Mouse (Mus musculus) cerebellum, adult (tissue): ENCODE measurements around the gene Tradd.

Source experiments
- ATAC-seq: cut with Nextera tagmentation; 2 replicates; pipeline ENCODE4 v1.9.2; 2017; ENCODE audit warnings: mild to moderate bottlenecking, moderate library complexity, mixed read lengths; ENCODE audit not compliant: insufficient number of reproducible peaks, low FRiP score, low TSS enrichment

Gene Tradd

GRCm38 (mm10) chr8:105264024-105264982 lies at the start of gene Tradd, which contains the start of gene Fbxl8:
TSS of gene Tradd (minus strand) at chr8:105264609.
TSS of gene Fbxl8 (plus strand) at chr8:105264648.
- ATAC-seq: no peak

GRCm38 (mm10) chr8:105313622-105314402 lies 49.4 kb upstream of the Tradd start:
- ATAC-seq: no peak

GRCm38 (mm10) chr8:105312891-105313481 lies 48.6 kb upstream of the Tradd start:
- no peak for ATAC-seq

GRCm38 (mm10) chr8:105311718-105312117 lies 47.3 kb upstream of the Tradd start:
- ATAC-seq: no peak

- no peak for ATAC-seq
These were observed 45.7 kb upstream of the Tradd start for GRCm38 (mm10) chr8:105310118-105310517.

GRCm38 (mm10) chr8:105309142-105309847 lies 44.9 kb upstream of the Tradd start:
- ATAC-seq: peak; percentile 74

- no peak for ATAC-seq
These were observed 44.0 kb upstream of the Tradd start for GRCm38 (mm10) chr8:105308428-105308827.

- ATAC-seq: no peak
These were observed 43.3 kb upstream of the Tradd start for GRCm38 (mm10) chr8:105307670-105308069.

- no peak for ATAC-seq
These were observed 41.8 kb upstream of the Tradd start for GRCm38 (mm10) chr8:105306146-105306691.

GRCm38 (mm10) chr8:105305211-105306145 lies 41.1 kb upstream of the Tradd start, which contains the start of gene Elmo3:
TSS of gene Elmo3 (plus strand) at chr8:105305601.
- peak; percentile 14; the same call in 1 of the 2 replicates for ATAC-seq

- ATAC-seq: no peak
These were observed 40.2 kb upstream of the Tradd start for GRCm38 (mm10) chr8:105304325-105305210.

GRCm38 (mm10) chr8:105303874-105304273 lies 39.5 kb upstream of the Tradd start:
- no peak for ATAC-seq

- no peak for ATAC-seq
These were observed 39.0 kb upstream of the Tradd start for GRCm38 (mm10) chr8:105303396-105303795.

- ATAC-seq: no peak
These were observed 35.6 kb upstream of the Tradd start for GRCm38 (mm10) chr8:105299962-105300361.

- ATAC-seq: no peak
These were observed 34.2 kb upstream of the Tradd start for GRCm38 (mm10) chr8:105298351-105299252.

GRCm38 (mm10) chr8:105297511-105298192 lies 33.2 kb upstream of the Tradd start, which contains the start of gene E2f4:
TSS of gene E2f4 (plus strand) at chr8:105297663.
- ATAC-seq: peak; percentile 74
